Mouse (Mus musculus): ENCODE measurements around the gene Snx25. TPM values are rescaled to one million over a fixed set of nuclear protein-coding genes. Genes with fewer than 3 reads are reported as not detected.
"Not testable (repeated sequence)": the region's sequence is repeated elsewhere in the genome, so short reads cannot be mapped to it uniquely, and the experiment has no call there.

Snx25 gene
- total RNA-seq, 2 experiments from 2014 or later = 7.7 to 9.5 TPM

DNA sequence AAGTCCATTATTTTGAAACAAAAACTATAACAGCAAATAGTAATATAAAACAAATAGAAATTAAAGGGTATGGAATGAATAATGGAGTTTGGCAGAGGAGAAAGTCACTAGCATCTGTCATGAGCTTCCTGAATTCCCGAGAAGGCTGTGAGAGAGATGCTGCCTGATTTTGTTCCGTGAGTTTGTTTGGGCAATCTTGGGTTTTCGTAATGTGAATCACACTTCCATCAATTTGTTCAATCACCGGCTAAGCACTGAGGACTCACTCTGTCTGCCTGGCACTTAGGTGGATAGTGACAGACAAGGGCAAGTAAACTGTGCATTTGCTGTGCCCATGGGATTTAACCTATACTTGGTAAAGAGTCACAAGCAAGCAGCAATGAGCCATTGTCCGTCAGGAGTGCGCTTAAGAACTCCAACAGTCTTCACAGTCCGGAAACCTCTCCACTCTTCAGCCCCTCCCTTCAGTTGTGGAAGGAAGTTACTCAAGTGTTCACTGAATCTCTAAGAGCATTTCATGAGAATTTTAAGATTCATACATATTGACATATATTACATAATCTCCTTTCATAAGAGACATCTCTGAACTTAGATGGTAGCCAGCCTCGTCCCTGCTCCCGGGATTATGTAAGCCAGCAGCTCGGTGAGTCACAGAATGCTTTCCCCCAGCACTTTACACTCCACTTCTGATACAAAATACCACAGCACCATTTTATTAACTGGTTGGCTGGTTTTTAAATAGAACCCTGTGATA is 13.9 kb downstream of the Snx25 start:
- DNase-seq = no peak

DNA sequence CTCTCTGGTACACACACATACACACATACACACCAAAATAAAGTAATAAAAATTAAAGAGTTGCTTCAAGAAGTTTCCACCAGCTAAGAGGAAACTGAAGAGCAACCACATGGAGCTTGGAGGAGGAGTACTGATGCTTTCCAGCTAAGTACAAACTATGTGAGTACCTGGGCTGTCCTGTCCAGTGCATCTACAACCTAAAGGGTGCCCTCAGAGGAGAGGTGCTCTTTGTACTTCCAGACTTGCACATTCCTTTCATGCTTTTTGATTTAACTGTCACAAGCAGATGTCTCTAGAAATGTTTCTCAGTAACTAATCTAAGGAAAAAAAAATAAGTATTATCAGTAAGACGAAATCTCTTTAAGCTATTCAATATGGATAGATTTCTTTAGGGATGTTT is 14.6 kb downstream of the Snx25 start:
- DNase-seq = no peak

- not testable (repeated sequence) for DNase-seq
Observed at GRCm38 (mm10) chr8:46135546-46135945, 16.4 kb downstream of the Snx25 start.

DNA sequence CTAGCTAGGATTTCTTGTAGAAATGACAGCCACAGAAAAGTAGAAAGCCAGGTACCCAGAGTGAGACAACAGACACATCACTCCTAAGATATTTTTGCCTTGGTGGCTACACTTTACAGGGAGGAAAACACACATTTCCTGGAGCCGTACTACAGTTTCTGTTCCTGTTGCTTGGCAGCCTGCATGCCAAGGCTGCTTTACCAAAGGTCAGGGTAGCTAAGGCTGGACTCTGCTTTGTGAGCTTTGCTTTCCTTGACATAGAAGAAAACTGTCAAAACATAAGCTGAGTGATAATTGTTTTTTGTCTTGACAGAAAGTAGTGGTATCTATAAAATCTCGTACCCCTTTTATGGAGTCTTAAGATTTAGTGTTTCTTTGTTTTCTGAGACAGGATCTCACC is 21.5 kb downstream of the Snx25 start:
- no peak for DNase-seq

DNA sequence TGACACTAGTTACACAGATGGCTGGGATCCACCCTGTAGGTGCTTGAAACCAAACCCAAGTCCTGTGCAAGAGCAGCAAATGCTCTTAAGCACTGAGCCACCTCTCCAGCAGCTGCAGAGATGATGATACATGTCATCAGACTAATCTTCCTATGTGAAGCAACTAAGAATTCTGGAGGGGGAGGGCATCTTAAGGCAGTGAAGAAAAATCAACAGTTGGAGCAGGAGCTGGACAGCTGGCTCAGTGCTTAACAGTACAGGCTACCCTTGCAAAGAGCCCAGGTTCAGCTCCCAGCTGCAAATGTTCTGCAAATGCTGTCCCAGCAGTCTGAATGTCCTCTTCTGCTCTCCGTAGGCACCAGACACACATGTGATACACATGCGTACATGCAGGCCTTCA is 29.5 kb downstream of the Snx25 start:
- no peak for DNase-seq

GRCm38 (mm10) chr8:46119176-46119575 is 32.8 kb downstream of the Snx25 start:
- DNase-seq = no peak

GRCm38 (mm10) chr8:46117172-46117571 is 34.8 kb downstream of the Snx25 start:
- DNase-seq = no peak

GRCm38 (mm10) chr8:46113421-46114170 is 38.4 kb downstream of the Snx25 start:
- not testable (repeated sequence) for DNase-seq

DNA sequence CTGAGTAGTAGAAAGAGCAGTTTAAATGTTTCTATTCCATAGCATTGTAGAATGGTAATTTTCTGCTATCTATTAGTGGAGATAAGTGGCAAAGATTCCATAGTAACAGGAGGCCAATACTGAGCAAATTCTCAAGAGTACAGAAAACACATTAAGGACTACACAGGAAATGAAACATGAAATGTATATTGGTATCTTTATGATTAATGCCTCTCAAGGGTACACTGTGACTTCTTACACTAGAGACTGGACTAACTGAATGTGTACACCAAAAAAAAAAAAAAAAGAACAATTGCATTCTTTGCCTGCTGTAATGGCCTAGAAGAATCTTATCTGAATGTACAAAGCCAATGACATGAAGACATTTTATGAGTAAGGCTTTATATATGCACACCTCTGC is 44.3 kb downstream of the Snx25 start:
- DNase-seq = no peak

DNA sequence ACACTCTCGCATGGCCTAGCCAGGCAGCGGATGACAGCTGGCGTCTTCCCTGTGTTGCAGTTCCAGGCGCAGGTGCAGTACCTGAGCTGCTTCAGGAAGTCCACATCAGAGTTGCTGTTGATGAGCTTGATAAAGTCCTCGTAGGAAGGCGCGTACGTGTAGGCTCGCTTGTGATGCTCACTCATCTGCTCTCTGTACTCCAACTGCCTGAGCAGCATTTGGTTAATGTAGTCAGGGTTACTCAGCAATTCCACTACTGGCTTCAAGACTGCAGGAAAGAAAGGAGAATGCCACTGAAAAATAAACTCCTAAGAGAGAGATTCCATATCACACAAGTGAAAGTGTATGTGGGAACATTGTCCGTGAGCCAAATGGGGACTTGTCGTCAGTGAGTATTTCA is 48.5 kb downstream of the Snx25 start:
- no peak for DNase-seq

DNA sequence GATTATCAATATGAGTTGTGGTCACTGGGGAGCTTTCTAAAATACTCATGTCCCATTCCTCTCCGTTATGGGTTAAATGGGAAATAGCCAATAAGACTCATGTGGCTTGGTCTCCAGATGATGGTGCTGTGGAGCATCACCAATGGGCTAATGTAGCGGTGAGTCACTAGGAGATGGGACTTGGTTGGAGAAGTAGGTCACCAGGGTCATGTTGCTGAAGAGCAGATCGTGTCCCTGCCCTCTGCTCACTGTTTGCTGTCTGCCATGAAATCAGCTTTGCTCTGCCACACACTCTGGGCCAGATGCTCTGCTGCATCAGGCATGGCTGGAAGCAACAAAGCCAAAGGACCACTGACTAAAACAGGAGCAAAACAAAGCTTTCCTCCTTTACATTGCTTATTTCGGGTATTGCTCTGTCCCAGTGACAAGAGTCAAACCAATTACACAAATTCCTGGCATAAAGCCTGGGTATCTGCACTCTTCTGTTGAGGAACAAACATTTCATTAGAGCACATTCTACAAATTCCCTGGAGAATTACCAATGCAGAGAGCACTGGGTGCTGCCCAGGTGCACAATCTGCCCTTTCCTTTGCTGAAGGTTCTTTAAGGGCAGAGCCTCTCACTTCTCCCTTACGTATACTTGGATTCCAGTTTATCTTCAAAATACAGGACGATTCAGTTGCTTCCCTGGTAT is 59.1 kb downstream of the Snx25 start:
- DNase-seq = no peak

DNA sequence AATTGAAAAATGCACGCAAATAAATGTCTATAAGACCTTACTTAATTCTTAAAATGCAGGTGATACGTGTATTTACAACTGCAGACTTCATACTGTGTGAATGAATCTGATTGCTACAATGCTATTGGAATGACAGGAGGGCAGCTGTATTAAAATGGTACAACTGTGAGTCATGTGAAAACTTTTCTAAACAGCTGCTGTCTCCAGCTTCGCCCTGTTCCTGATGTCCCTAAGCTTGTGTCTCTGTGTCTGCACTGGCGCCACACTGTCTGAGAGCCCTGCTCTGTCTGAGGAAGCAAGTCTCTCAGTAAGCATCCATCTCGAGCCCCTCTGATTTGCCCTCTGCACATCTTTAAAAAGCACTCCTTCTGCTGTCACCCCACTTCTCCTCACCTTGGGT is 68.8 kb downstream of the Snx25 start:
- DNase-seq = no peak

DNA sequence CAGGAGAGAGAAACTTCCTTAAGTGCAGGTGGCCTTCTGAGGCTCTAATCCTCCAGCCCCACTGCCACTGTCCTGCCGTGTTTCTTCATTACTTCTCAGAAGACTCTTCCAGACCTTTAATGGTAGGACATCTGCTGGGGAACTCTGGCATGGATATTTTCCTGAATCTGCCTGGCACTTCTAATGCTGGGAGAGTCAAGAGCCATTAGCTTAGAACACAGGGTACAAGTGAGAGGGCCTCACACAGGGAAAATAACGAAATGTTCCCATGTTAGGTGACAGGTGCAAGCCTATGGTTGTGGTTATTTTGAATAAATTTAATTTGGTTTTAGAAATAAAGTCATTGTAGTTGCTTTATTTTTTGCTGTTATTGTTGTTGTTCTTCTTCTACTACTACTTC is 70.9 kb downstream of the Snx25 start:
- DNase-seq = no peak

DNA sequence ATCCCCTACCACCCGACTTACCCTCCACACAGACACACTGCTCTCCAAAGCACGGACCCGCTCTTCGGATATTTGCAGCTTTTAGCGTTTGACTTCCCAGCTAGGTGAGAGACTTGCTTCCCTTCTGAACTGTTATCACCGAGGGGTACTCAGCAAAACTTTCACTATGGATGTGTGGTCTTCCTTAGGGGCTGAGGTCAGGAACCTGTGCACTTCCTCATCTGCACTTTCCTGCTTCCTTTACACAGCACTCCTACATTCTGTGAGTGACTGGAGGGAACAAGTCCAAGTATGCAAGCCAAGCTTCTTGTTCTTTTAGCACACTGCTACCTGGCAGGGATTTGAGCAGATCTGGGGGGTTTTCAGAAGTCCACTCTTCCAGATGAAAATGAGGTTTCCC is 73.1 kb downstream of the Snx25 start:
- DNase-seq = no peak

- DNase-seq = no peak
Observed at GRCm38 (mm10) chr8:46075223-46075622, 76.7 kb downstream of the Snx25 start.

- DNase-seq = no peak
Observed at GRCm38 (mm10) chr8:46073540-46074140, 78.3 kb downstream of the Snx25 start.

DNA sequence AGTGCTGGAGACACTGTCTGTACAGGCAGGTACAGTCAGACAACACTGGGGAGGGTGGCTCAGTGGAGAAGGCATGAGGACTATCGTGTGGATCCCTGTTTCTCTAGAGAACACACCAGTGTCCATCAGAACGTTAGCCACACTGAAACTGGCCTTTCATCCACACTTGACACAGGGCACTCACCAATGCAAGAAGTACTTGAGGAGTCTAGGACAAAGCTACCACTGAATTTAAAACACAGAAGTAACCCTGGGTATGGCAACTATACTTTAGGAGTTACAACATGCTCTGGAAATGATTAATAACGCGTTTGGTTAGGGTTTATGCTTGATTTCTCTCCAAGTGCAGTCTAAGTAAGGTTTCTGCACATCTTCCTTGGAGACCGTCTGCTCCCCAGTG is 79.2 kb downstream of the Snx25 start:
- no peak for DNase-seq

DNA sequence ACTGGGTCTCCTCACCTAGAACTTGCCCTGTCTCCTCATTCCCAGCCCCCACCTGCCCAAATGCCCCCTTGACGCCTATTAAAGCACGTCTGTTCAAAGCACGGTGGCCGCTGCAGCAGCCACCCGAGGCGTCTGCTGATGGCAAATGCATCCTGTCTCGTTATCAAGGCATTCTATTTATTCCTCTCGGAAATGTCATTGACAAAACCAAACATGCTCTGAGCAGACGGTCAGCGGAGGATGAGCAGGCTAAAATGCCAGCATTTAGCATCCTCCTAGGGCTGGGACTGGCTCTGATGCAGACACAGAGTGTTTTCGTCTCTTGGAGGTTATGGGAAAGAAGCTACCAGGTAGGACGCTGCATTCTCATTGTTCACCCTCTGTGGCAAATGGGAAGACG is 111.7 kb downstream of the Snx25 start:
- DNase-seq = no peak

DNA sequence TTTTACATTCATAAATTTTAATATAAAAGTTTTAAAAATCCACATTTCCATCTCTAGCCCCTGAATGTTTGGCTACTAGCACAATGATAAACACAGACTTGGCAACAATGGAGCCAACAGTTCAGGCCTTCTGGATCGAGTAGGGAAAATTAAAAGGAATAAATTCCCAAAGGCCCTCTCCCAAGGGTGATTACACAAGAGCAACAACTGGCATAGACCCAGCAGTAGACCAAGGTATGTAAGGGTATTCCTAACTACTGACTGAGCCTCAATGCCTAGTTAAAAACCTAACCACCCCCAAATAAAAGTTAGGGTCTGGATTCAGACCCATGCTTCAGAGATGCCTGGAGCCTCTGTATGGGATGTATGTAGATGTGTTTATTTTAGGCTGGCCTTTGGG is 112.3 kb downstream of the Snx25 start:
- DNase-seq = no peak

- no peak for DNase-seq
Observed at GRCm38 (mm10) chr8:46036217-46036616, 115.7 kb downstream of the Snx25 start.

DNA sequence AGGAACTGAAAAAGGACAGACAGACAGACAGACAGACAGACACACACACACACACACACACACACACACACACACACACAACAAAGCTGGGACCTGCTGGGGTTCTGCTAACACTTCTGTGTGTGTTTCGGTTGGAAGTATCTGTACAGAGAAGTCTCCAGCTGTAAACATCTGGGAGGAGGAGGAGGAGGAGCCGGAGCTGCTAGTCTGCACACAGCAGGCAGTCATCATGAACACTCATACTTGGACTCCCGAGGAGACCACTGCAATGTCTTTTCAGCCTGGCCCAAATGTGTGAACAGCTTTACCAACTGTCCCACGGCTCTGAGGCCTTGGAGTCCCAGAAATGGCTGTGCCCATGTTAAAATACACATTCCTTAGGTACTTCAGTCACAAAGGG is 127.6 kb downstream of the Snx25 start:
- DNase-seq = no peak

DNA sequence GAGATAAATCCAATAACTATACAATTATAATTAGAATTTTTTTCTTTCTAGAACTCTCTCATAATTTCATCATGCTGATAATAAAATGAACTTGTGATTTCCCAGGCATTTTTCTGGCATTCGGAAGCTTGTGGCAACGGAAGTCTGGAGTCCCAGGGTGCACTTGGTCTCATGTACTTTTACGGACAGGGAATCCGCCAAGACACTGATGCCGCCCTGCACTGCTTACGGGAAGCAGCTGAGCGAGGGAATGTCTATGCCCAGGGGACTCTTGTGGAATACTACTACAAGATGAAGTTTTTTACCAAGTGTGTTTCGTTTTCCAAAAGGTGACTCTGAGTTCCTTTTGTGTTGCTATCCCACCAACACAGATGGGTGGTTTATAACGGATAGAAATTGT is 129.2 kb downstream of the Snx25 start:
- no peak for DNase-seq

DNA sequence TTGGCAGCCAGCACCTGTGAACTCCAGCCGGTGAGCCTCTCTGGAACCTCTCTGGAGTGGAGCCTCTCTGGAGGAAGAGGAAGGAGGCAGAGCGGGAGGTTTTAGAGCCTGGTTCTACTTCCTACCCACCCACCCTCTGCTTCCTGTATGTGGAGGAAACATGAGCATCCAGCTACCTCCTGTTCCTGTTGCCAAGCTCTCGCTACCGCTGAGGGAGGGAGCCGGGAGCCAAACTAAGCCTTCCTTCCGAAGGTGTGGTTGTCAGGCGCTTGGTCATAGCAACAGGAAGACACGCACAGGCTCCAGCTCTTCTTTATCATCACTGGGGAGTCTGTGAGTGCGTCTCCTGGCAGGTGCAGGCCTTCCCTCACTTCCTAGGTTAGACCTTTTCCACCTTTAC is 129.8 kb downstream of the Snx25 start:
- no peak for DNase-seq
